Mouse (Mus musculus) embryo, embryonic 11 days (tissue): ENCODE measurements around the gene Gemin8.

Source experiments
- DNase-seq: peaks from one replicate; pipeline ENCODE4 v3.0.0-alpha.2; 2015

Gene Gemin8

GRCm38 (mm10) chrX:166230515-166231267 lies 60.4 kb downstream of the Gemin8 start:
- no peak for DNase-seq

GRCm38 (mm10) chrX:166236131-166236530 lies 65.9 kb downstream of the Gemin8 start:
- no peak for DNase-seq

- peak; percentile 67 for DNase-seq
Observed at GRCm38 (mm10) chrX:166238831-166239460, 68.7 kb downstream of the Gemin8 start, which contains the start of gene Gpm6b. Gene Gpm6b, plus strand, starts transcription at chrX:166238911.

- DNase-seq: no peak
Observed at GRCm38 (mm10) chrX:166239520-166239919, 69.3 kb downstream of the Gemin8 start.
